Mouse (Mus musculus) 3134 (cell line): Measurements from ENCODE around the gene Stx8.

Source experiments
- DNase-seq: peaks from one replicate; pipeline ENCODE4 v3.0.0-alpha.2; 2011; ENCODE audit warnings: low spot score; ENCODE audit not compliant: insufficient read length; ENCODE audit errors: extremely low read depth

The Stx8 gene

GRCm38 (mm10) chr11:68079756-68080155 lies 113.8 kb downstream of the Stx8 start:
- DNase-seq, result no peak

GRCm38 (mm10) chr11:68080999-68081398 lies 115.0 kb downstream of the Stx8 start:
- DNase-seq, result no peak

- DNase-seq, result no peak
Measured at GRCm38 (mm10) chr11:68082756-68083155, 116.8 kb downstream of the Stx8 start.

GRCm38 (mm10) chr11:68083562-68083961 lies 117.6 kb downstream of the Stx8 start:
- peak; percentile 46 for DNase-seq

- peak; percentile 68 for DNase-seq
Measured at GRCm38 (mm10) chr11:68086221-68086620, 120.2 kb downstream of the Stx8 start.

- DNase-seq, result no peak
Measured at GRCm38 (mm10) chr11:68089426-68089825, 123.4 kb downstream of the Stx8 start.

- DNase-seq, result peak; percentile 72
Measured at GRCm38 (mm10) chr11:68089885-68090592, 124.0 kb downstream of the Stx8 start.

- peak; percentile 67 for DNase-seq
Measured at GRCm38 (mm10) chr11:68091975-68092759, 126.2 kb downstream of the Stx8 start.

- no peak for DNase-seq
Measured at GRCm38 (mm10) chr11:68101598-68101997, 135.6 kb downstream of the Stx8 start.

GRCm38 (mm10) chr11:68103480-68103879 lies 137.5 kb downstream of the Stx8 start:
- no peak for DNase-seq

- no peak for DNase-seq
Measured at GRCm38 (mm10) chr11:68106053-68106452, 140.1 kb downstream of the Stx8 start.

GRCm38 (mm10) chr11:68113454-68114100 lies 147.6 kb downstream of the Stx8 start:
- no peak for DNase-seq

- no peak for DNase-seq
Measured at GRCm38 (mm10) chr11:68114202-68114601, 148.2 kb downstream of the Stx8 start.

- DNase-seq, result no peak
Measured at GRCm38 (mm10) chr11:68116157-68116556, 150.2 kb downstream of the Stx8 start.

- DNase-seq, result no peak
Measured at GRCm38 (mm10) chr11:68117878-68118660, 152.1 kb downstream of the Stx8 start.

- no peak for DNase-seq
Measured at GRCm38 (mm10) chr11:68118679-68119078, 152.7 kb downstream of the Stx8 start.

- DNase-seq, result no peak
Measured at GRCm38 (mm10) chr11:68119136-68119535, 153.1 kb downstream of the Stx8 start.

- DNase-seq, result no peak
Measured at GRCm38 (mm10) chr11:68121260-68121659, 155.3 kb downstream of the Stx8 start.

GRCm38 (mm10) chr11:68121660-68122059 lies 155.7 kb downstream of the Stx8 start:
- DNase-seq, result no peak

- no peak for DNase-seq
Measured at GRCm38 (mm10) chr11:68126071-68126470, 160.1 kb downstream of the Stx8 start.

GRCm38 (mm10) chr11:68134494-68134893 lies 168.5 kb downstream of the Stx8 start:
- DNase-seq, result no peak
